ENCODE assay signal across 8 mouse cellular contexts in genomic region chr17:26596168-26596658, GRCm38 (mm10). TPM values are rescaled to one million over a fixed set of nuclear protein-coding genes. Genes with fewer than 3 reads are reported as not detected.
A peak's percentile ranks its signal among the peaks of the same experiment; 100 is the strongest.
DNase-seq lines count a peak whose midpoint lies in the region; ATAC-seq lines count a peak whose summit lies in the region.

No protein-coding gene starts in this region.

- no peak for ATAC-seq in midbrain, embryonic 14.5 days (ENCODE audit: low FRiP score, low TSS enrichment)
- ATAC-seq in midbrain, embryonic 11.5 days (ENCODE audit: low FRiP score), result no peak
- ATAC-seq in kidney, embryonic 15.5 days (replicated peaks; ENCODE audit: low FRiP score), result no peak

- H3K9me3 ChIP-seq in midbrain, embryonic 14.5 days (ENCODE audit: control insufficient read depth, low read length), result no peaks in the 10 kb centered on the region
- H3K9me3 ChIP-seq in midbrain, embryonic 11.5 days (ENCODE audit: control insufficient read depth, low read length), result no peaks in the 10 kb centered on the region
- no peaks in the 10 kb centered on the region for H3K9me3 ChIP-seq in embryonic facial prominence, embryonic 10.5 days
- no peaks in the 10 kb centered on the region for H3K9me3 ChIP-seq in heart, embryonic 10.5 days
- no peaks in the 10 kb centered on the region for H3K9me3 ChIP-seq in kidney, embryonic 15.5 days (replicated peaks)

- peak overlapping the region; percentile 49; the same call in 1 of the 2 replicates for H3K27ac ChIP-seq in midbrain, embryonic 14.5 days (replicated peaks; ENCODE audit: low read depth, low read length)
- H3K27ac ChIP-seq in midbrain, embryonic 11.5 days (ENCODE audit: low read depth, low read length), result no peak overlapping the region
- H3K27ac ChIP-seq in embryonic facial prominence, embryonic 10.5 days (replicated peaks), result 0 out of 2 replicates have a peak overlapping the region, but pooled peaks have one; percentile 4
- H3K27ac ChIP-seq in heart, embryonic 10.5 days, result peak overlapping the region; percentile 89
- peak overlapping the region; percentile 81 for H3K27ac ChIP-seq in kidney, embryonic 15.5 days

- no peak overlapping the region for H3K9ac ChIP-seq in midbrain, embryonic 14.5 days (replicated peaks; ENCODE audit: low read length)
- no peak overlapping the region for H3K9ac ChIP-seq in midbrain, embryonic 11.5 days (ENCODE audit: low read length)
- no peak overlapping the region for H3K9ac ChIP-seq in kidney, embryonic 15.5 days

- H3K4me1 ChIP-seq in midbrain, embryonic 14.5 days (ENCODE audit: control insufficient read depth, insufficient read depth, low read length), result no peaks in the 10 kb centered on the region
- H3K4me1 ChIP-seq in midbrain, embryonic 11.5 days (ENCODE audit: control insufficient read depth, insufficient read depth, low read length), result no peaks in the 10 kb centered on the region
- H3K4me1 ChIP-seq in embryonic facial prominence, embryonic 10.5 days, result peaks cover 26% of the 10 kb centered on the region
- H3K4me1 ChIP-seq in heart, embryonic 10.5 days, result peaks cover 62% of the 10 kb centered on the region
- peaks cover 53% of the 10 kb centered on the region for H3K4me1 ChIP-seq in kidney, embryonic 15.5 days

- no peak overlapping the region for H3K4me2 ChIP-seq in midbrain, embryonic 14.5 days (ENCODE audit: low read length)
- no peak overlapping the region for H3K4me2 ChIP-seq in midbrain, embryonic 11.5 days
- no peak overlapping the region for H3K4me2 ChIP-seq in kidney, embryonic 15.5 days

- H3K4me3 ChIP-seq in midbrain, embryonic 14.5 days (replicated peaks; ENCODE audit: low read depth, low read length), result no peak overlapping the region
- no peak overlapping the region for H3K4me3 ChIP-seq in midbrain, embryonic 11.5 days (ENCODE audit: low read depth, low read length)
- no peak overlapping the region for H3K4me3 ChIP-seq in embryonic facial prominence, embryonic 10.5 days
- H3K4me3 ChIP-seq in heart, embryonic 10.5 days, result peak overlapping the region; percentile 20; the same call in 1 of the 2 replicates
- no peak overlapping the region for H3K4me3 ChIP-seq in kidney, embryonic 15.5 days (replicated peaks)

- no peaks in the 10 kb centered on the region for H3K27me3 ChIP-seq in midbrain, embryonic 14.5 days (ENCODE audit: control insufficient read depth, insufficient read depth, low read length)
- H3K27me3 ChIP-seq in midbrain, embryonic 11.5 days (ENCODE audit: control insufficient read depth, insufficient read depth, low read length), result no peaks in the 10 kb centered on the region
- H3K27me3 ChIP-seq in embryonic facial prominence, embryonic 10.5 days (replicated peaks; ENCODE audit: low read depth, poor library complexity, severe bottlenecking), result no peaks in the 10 kb centered on the region
- H3K27me3 ChIP-seq in heart, embryonic 10.5 days (ENCODE audit: insufficient read depth, poor library complexity, severe bottlenecking), result no peaks in the 10 kb centered on the region
- H3K27me3 ChIP-seq in kidney, embryonic 15.5 days, result no peaks in the 10 kb centered on the region

- peaks cover 9% of the 10 kb centered on the region for H3K36me3 ChIP-seq in midbrain, embryonic 14.5 days (ENCODE audit: control insufficient read depth, insufficient read depth, low read length)
- H3K36me3 ChIP-seq in midbrain, embryonic 11.5 days (ENCODE audit: control insufficient read depth, insufficient read depth, low read length), result 0 out of 2 replicates have a peak, but pooled peaks cover 2% of the 10 kb centered on the region
- H3K36me3 ChIP-seq in embryonic facial prominence, embryonic 10.5 days (replicated peaks), result peaks cover 47% of the 10 kb centered on the region
- H3K36me3 ChIP-seq in heart, embryonic 10.5 days, result peaks cover 23% of the 10 kb centered on the region; the same call in 1 of the 2 replicates
- H3K36me3 ChIP-seq in kidney, embryonic 15.5 days, result peaks cover 12% of the 10 kb centered on the region

- peak; percentile 62 for DNase-seq in midbrain, embryonic 14.5 days
- DNase-seq in midbrain, embryonic 11.5 days (ENCODE audit: low spot score, missing footprints), result no peak
- DNase-seq in embryonic facial prominence, embryonic 10.5 days (ENCODE audit: low spot score), result no peak
- DNase-seq in heart, embryonic 10.5 days (ENCODE audit: low spot score), result peak; percentile 81
- DNase-seq in lung, postnatal 10 days, result peak; percentile 76
- DNase-seq in spleen, postnatal 14 days (ENCODE audit: low spot score in 2 of 2), result no peak
- no peak for DNase-seq in spleen, postnatal 10 days (ENCODE audit: low spot score in 2 of 2)

- WGBS in midbrain, embryonic 14.5 days, result 60% methylated on average over 7 of the region's 7 CpGs
- WGBS in midbrain, embryonic 11.5 days, result 54% methylated on average over 7 of the region's 7 CpGs
- WGBS in embryonic facial prominence, embryonic 10.5 days, result 62% methylated on average over 7 of the region's 7 CpGs
- WGBS in heart, embryonic 10.5 days, result 46% methylated on average over 7 of the region's 7 CpGs
- 52% methylated on average over 7 of the region's 7 CpGs for WGBS in kidney, embryonic 15.5 days

RNA-seq across cellular contexts. Expression of gene Dusp1, which starts 34.3 kb away (rescaled TPM):
- 44.2 and 45.8 TPM in 2 replicates for polyA plus RNA-seq in midbrain, embryonic 14.5 days (2014; fragmentation: Nextera tagmentation; extraction: Ambion mirVana)
- polyA plus RNA-seq in midbrain, embryonic 11.5 days (2014; fragmentation: Nextera tagmentation; extraction: Ambion mirVana), result 30.2 TPM in 2 replicates
- 22.5 and 23.3 TPM in 2 replicates for polyA plus RNA-seq in embryonic facial prominence, embryonic 10.5 days (2016; fragmentation: Nextera tagmentation; extraction: Ambion mirVana)
- polyA plus RNA-seq in heart, embryonic 10.5 days (2016; fragmentation: Nextera tagmentation; extraction: Ambion mirVana), result 28.8 and 31.5 TPM in 2 replicates
- 23.1 and 24.8 TPM in 2 replicates for polyA plus RNA-seq in kidney, embryonic 15.5 days (2015; fragmentation: Nextera tagmentation; extraction: Ambion mirVana)

RNA-seq across cellular contexts. Expression of gene Ergic1, which starts 34.9 kb away (rescaled TPM):
- polyA plus RNA-seq in midbrain, embryonic 14.5 days (2014; fragmentation: Nextera tagmentation; extraction: Ambion mirVana), result 117 and 129 TPM in 2 replicates
- polyA plus RNA-seq in midbrain, embryonic 11.5 days (2014; fragmentation: Nextera tagmentation; extraction: Ambion mirVana), result 129 and 130 TPM in 2 replicates
- polyA plus RNA-seq in embryonic facial prominence, embryonic 10.5 days (2016; fragmentation: Nextera tagmentation; extraction: Ambion mirVana), result 107 and 109 TPM in 2 replicates
- 130 and 150 TPM in 2 replicates for polyA plus RNA-seq in heart, embryonic 10.5 days (2016; fragmentation: Nextera tagmentation; extraction: Ambion mirVana)
- 124 and 131 TPM in 2 replicates for polyA plus RNA-seq in kidney, embryonic 15.5 days (2015; fragmentation: Nextera tagmentation; extraction: Ambion mirVana)

Comparison
In these comparisons a context has a peak if more than half of its experiments do, and no peak if none do; other contexts are left out.
1. DNase-seq: peak in midbrain, embryonic 14.5 days (single experiment), heart, embryonic 10.5 days (single experiment) and lung, postnatal 10 days (single experiment); none in midbrain, embryonic 11.5 days (single experiment), embryonic facial prominence, embryonic 10.5 days (single experiment), spleen, postnatal 14 days (0 of 2) and spleen, postnatal 10 days (0 of 2).